Mouse (Mus musculus): ENCODE measurements around the gene Rnf4.

Gene Rnf4

DNA sequence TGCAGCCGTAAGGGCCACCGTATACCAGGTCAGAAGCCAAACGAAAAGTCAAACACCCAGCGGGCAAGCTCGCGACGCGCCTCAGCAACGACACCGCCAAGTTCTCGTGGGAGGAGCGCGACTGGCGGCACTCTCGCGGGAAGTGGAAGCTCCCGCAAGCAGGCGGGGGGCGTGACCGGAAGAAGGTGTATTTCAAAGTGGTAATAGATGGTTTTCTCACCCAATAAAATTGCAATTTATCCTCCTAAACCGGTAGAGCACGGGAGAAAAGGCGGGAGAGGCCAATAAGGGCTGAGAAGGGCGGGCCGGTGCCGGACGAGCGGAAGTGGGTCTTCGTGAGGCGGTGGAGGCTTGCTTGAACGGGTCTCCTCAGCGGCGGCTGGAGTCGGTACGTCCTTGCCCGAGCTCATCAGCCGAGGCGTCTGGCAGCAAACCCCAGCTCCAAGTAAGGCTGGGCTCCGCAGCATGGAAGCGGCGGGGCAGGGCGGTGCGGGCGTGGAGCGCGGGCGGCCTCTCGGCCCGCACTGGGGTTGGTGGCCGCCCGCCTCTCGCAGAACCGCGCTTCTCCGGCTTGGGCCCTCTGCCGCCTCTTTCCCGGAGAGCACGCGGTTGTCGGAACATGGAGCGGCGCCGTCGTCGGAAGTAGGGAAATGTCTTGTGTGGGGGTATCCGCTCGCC, at the start of gene Rnf4:
Rnf4 (plus strand) TSS at position 193 of the 678 bp plus-strand sequence.
- DNase-seq (ENCODE audit: low spot score) = peak; percentile 99

DNA sequence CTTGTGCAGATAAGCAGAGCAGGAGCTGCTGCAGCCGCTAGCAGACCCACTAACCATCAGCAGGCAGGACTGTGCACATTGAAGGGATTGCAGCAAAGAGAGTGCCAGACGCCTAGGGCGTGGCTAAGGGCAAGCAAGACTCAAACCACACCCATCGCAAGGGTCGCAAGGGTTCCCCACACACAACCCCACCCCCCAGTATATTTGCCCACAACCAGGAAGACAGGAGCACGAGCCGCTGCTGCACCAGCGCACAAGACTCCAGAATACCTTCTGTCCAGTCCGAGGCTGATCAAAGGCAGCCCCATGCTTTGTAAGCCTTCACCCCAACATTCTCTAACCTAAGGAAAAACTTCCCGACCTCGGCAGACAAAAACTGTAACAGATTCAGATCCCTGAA, 49.6 kb upstream of the Rnf4 start:
- DNase-seq (ENCODE audit: low spot score) = no peak

DNA sequence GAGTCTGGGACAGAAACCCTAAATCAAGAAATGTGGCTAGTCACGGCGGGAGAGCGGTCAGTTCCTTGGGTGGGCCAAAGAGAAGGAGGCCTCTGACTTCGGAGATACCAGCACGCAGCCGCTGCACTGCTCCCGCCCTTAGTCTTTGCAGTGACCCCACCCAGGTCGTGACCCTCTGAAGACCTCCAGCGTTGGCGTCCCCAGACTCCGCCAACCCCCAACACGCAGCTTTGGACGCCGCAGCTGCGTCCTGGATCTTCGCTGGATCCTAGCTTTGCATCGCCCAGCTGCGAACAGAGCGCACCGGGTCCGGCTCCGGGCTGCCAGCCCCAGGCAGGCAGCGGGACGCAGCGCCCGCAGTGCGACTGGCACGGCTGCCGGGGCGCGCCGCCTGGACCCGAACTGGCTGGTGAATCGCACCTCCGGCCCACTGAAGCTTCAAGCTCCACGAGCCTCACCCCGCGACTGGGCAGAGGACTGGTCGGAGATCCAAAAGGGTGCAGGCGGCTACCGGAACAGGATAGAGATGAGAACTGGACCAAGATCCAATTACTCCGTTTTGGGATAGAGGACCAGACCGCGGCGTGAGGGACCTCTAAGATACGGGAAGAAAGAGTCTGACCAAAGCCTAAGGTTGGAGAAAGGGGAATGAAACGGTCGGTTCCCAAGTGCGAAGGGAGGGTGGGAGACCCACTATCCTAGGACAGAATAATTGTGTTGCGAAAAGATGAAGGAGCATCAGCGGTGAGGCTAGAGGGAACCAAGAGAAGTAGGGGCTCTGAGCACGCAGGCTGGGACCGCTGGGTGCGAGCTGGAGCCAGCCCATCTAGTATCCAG, 48.9 kb upstream of the Rnf4 start:
- no peak for DNase-seq (ENCODE audit: low spot score)

DNA sequence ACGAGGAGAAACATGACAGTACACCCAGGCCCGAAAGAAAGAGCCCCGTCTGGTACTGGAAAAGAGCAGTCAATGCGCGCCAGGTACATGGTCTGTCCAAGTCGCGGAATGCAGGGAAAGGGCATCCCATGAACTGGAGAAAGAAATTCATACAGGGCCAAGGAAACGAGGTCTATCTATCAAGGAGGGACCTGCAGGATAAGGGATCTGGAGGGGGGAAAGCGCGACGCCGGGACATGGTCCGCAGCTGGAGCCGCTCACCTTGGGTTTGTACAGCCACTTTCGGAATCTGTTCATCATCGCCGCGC, 48.3 kb upstream of the Rnf4 start:
- no peak for DNase-seq (ENCODE audit: low spot score)

DNA sequence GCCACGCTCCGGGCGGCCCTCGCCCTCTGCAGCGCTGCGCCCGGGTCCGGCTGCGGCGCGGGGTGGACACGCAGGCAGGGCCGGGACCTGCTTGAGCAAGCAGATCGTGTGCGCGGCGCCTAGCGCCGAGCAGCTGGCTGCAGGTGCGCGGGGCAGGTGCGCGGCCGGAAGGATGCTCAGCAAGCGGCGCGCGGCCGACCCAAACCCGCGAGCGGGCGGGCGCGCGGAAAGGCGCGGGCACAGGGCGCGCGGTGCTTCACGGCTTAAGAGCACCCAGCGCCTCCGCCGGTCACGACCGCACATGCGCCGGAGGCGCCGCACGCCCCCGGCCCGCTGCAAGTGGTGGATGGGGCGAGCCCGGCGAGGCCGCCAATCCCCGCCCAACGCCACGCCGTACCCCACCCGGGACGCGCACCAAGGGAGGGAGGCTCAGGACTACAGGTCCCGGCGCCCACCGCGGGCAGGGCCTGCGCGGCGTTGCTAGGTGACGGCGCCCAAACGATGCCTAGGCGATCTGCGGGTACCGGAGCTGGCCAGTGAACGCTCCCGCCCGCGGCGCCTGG, 47.9 kb upstream of the Rnf4 start, which contains the start of the genes Zfyve28 and Cfap99:
Zfyve28 (minus strand) TSS at position 296 of the 563 bp plus-strand sequence.
Cfap99 (plus strand) TSS at position 447 of the 563 bp plus-strand sequence.
- peak; percentile 44 for DNase-seq (ENCODE audit: low spot score)

DNA sequence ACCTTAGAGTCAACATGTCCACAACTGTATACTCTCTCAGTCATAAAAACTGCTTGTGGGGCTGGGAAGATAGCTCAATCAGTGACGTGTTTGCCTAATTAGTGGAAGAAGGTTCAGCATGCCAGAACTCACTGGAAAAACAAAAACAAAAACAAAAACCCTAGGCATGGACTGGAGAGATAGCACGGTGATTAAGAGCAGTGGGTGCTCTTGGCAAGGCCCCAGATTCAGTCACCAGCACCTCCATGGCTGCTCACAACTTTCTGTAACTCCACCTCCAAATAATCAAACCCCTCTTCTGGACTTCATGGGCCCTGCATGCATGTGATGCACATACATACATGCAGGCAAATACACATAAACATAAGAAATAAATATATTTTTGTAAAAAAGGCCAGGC, 46.8 kb upstream of the Rnf4 start:
- no peak for DNase-seq (ENCODE audit: low spot score)

DNA sequence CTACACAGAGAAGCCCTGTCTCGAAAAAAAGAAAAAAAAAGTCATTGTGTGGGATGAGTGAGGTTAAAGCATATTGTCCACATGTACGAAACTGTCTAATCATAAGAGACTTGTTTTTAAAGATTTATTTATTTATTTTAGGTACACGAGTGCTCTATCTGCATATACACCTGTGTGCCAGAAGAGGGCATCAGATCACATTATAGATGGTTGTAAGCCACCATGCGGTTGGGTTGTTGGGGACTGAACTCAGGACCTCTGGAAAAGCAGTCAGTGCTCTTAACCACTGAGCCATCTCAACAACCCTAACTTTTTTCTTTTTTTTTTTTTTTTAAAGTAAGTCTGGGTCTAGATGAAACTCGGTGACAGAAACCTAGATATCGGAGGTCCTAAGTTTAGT, 42.7 kb upstream of the Rnf4 start:
- DNase-seq (ENCODE audit: low spot score) = no peak

DNA sequence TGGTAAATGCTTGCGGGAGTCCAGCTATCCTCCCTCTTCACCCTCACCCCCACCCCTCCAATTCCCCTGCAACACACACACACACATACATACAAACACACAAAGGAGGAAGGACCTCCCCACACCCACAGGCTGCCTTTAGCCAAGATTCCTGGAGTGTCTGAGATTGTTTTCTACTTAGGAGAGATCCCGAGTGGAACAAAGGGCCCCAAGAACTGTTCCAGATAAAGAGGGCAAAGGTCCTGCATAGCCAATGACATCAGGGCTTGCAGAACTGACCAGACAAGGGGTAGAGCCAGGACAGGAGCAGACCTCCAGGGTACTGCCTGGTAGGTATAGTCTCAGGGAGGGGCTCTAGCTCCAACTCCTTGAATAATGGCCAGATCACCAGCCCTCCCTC, 41.4 kb upstream of the Rnf4 start:
- peak; percentile 19 for DNase-seq (ENCODE audit: low spot score)

DNA sequence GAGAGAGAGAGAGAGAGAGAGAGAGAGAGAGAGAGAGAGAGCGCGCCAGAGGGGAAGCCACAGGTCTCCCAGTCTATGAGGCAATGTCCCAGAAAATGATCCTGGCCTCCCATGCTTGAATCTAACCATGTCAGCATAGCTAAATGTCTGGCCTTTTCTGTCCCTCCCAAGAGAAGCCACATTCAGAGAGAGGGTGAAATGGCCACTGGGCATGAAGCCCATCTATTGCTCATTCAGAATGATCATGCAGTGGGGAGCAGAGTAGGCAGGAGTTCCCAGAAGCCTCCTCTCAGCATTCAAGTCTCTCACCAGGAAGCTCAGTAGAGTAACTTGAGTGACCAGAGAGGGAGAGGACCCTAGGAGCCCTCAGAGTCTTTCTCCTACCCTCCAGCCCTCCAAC, 40.9 kb upstream of the Rnf4 start:
- no peak for DNase-seq (ENCODE audit: low spot score)

DNA sequence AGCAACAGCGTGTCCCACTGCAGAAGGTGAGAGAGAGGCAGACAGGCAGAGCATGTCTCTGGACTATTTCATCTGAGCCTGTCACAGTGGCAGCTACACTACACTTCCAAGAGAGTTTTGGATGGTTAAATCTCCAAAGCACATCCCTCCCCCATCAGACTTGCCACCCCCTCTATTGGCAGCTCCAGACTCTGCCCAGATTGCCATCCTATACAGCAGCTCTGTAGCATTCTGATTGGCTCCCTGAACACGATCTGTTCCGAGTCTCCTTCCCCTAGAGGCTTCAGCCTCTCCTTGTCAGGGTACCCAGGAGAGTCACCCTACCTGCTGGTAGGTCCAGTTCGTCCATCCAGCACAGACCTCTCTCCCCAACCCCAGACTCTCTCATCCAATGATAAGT, 38.0 kb upstream of the Rnf4 start:
- no peak for DNase-seq (ENCODE audit: low spot score)

DNA sequence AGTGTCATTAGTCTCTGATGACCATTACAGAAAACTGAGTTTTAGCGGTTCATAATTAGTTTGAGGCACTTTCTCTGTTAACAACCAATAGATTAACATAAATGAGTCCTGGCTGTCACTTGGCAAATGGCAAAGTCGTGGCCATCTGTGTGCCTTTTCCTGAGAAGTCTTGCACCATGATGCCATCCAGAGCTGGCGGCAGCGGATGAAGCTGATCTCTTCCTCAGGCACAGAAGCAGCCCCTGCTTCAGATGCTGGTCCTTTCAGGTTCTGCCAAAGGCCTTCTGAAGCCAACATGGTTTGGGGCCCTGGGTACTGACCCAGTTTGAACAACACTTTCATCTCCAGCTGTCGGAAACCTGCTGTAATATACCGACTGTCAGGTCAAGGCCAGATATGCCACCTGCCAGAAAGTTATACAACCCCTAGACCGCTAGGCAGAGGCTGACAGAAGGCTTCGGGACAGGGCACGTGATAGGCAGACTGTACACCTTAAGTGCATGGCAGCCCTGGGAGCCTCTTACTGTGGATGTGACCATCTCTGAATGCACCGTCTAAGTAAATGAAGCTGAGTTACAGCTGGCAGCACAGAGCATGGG, 37.1 kb upstream of the Rnf4 start:
- DNase-seq (ENCODE audit: low spot score) = no peak

DNA sequence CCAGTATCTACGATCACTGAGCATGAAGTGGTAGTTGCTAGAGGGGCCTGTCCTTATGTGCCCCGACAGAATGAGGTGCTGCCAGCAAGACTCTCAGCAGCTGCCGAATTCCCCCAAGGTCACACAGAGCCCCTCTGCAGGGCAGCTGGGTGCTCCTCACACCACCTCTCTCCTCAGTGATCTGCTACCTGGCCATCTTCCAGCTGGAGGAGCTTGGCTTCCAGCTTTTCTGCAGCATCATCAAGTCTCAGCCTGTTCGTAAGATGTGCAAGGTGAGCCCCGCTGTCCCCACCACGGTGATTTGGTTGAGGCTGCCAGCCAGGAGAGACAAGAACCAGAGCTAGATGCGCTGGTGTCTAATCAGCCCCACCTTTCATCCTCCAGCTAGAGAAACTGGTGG, 33.7 kb upstream of the Rnf4 start:
- DNase-seq (ENCODE audit: low spot score) = no peak

DNA sequence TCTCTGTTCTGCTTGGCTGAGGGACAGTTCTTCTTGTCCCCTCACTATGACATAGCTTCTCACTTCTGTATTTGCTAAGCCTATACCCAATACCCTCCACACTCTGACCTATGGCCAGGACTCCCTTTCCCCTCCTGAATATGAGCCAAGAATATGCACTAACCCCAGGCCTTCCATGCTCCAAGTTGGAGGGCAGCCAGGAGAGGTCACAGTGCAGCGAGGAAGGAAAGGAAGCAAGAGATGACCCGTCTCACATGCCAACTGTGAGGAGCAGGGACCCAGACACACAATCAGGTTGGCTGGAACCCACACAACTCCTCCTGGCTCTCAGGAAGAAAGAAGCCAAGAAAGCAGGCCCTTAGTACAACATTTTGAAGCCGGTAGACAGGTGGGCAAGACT, 27.1 kb upstream of the Rnf4 start:
- DNase-seq (ENCODE audit: low spot score) = no peak

DNA sequence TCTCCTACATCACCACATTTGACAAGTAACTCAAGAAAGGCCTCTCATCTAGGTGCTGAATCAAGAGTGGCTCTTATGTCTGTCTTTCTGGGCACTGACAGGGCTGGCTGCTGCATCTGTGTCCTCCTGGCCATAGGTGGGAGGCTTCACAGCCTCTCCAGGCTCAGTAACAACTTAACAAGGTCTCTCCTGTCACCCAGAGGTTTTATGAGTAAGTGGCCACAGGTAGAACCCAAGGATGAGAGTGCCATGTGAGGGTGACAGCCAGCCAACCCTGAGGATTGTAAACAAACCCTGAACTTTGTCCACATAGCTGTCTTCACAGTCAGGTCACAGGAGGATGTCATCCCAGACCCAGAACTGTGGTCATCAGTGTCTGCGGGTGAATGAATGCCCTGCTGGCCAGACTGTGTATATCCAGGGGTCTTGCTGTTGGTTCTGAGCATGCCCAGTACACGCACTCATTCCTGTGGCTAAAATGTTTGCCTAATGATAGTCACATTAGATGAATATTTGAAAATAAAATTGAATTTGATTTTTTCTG, 16.5 kb upstream of the Rnf4 start:
- no peak for DNase-seq (ENCODE audit: low spot score)

DNA sequence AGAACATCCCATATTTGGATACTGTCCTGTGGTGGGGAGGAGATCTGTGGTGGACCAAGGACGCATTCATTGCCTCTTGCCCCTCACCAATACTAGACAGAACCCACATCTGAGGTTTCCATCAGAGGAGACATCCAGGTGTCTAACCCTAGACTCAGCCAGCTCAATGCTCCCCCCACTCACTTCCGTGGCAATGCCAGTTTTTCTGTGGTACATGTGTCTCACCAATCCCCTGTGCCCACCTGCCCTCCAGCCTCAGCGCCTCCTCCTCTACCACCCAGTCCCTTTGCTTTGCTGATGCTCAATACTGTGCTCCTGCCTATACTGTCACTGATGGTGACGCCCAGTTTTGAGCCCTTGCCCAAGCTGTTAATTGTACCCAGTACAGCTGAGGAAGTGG, 14.9 kb upstream of the Rnf4 start:
- DNase-seq (ENCODE audit: low spot score) = no peak

DNA sequence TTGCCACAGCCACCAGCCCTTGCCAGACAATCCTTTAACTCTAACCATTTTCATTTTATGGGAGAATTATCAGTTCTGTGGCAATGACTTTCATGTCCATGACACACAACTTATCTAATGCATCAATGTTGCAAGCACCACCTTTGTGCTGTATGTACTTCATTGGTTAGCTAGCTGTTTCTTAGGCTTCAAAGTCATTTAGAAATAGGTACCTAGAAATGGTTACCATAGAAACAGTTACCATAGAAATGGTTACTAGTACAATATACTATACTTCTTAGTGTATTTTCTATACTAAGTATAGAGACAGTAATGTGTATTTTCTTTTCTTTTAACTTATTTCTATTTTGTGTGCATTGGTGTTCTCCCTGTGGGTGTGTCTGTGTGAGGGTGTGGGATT, 10.8 kb upstream of the Rnf4 start:
- DNase-seq (ENCODE audit: low spot score) = no peak

DNA sequence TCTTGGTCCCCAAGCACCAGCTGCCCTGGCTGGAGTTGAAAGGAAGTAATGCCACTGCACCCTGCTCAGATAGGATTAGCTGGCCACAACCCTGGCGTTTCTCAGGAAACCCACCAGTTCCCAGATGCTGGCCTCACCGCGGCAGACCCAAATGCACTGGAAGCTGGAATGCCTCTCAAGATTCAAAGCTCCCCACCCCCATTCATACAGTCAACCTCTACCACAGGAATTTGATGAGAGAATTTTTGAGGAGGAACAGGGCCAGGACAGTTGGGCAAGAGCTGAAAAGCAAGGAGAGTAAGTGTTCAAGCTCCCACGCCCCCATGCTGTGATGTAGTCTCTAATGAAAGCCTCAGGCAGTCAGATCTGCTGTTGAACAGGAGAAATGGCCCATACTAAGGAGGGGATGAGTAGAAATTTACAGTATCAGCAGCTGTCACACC, 9.8 kb upstream of the Rnf4 start:
- peak; percentile 13 for DNase-seq (ENCODE audit: low spot score)

DNA sequence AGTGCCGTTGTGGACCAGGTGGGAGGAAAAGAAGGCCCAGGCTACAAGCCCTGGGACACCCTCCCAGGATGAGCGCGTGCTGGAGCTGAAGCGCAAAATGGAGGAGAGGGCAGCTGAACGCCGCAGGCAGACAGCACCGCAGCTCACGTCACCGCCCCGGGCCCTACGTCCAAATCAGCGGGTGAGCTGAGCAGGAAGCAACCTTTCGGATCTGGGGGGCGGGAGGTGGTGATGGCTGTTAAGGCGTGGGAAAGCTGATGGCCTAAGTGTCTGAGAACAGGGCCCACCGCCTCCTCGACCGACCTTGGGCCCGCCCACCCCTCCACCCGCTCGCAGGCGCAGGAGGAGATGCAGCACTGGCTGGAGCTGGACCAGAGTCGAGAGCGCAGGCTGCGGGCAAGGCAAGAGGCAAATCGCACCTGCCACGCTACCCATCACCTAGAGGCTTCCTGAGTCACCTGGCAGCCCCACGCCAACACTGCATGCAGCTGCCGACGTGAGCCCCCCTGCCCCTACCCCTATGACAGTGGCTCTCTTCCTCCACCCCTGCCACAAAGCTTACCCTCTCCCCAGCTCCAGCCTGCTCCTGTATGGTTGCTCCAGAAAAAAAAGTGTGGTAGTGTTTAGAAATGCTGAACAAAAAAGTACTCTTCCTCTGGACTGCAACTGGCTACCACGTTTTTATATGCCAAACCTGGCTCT, 9.1 kb upstream of the Rnf4 start:
- DNase-seq (ENCODE audit: low spot score) = peak; percentile 7

DNA sequence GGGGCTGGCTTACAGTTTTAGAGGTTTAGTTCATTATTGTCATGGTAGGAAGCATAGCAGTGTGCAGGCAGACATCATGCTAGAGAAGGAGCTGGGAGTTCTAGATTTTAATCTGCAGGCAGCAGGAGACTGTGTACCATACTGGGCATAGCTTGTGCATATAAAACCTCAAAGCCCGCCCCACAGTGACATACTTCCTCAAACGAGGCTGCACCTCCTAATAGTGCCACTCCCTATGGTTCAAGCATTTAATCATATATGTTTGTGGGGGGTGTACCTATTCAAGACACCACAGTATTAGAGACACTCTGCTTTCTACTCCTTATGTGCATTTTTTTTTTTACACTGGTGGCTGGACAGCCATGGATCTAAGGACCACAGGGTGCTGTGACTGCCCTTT, 6.0 kb upstream of the Rnf4 start:
- no peak for DNase-seq (ENCODE audit: low spot score)

DNA sequence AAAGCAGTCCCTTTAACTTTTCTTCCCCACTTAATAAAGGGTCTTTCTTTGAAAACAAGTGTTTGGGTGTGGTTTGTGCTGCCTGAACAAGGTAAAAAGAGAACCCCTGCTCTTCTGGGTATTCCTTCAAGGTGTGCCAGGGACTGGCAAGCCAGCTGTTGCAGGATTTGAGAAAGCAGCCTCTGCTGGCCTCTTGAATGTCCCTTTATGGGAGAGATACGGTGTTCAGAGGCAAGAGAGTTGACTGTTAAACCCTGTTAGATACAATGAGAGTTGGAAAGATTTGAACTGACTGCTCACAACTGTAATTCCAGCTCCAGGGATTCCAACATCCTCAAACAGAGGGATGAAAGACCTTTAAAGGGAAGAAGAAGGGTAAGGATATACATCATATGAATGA, 2.0 kb upstream of the Rnf4 start:
- DNase-seq (ENCODE audit: low spot score) = no peak

DNA sequence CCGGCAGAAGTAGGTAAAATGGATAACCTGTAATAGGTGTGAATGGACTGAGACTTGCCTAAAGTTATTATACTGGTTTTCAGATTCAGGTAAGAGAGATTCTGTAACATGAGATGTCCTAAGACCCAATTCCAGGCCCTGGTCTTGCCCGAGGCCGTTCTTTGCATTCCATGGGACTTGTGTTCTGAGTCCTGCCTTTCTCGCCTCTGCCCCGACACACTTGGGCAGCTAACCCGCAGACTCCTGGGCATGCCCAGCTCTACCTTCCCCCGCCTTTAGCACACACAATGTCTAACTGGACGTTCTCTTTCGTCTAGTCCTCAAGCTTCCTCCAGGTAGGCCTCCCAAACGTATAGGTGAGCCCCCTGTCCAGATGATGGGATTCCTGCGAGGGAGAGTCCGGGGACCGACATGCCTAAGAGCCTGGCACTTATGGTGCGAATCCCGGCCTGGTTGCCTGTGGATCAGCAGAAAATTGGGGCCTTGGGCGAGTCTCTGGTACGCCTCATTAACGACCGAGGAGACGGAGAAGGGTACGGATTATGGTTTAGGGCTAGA, 471 bp upstream of the Rnf4 start:
- DNase-seq (ENCODE audit: low spot score) = no peak

Measured in lung, postnatal 25 days (tissue).